Mouse (Mus musculus): ENCODE results near the gene Pygb.

The Pygb gene

DNA sequence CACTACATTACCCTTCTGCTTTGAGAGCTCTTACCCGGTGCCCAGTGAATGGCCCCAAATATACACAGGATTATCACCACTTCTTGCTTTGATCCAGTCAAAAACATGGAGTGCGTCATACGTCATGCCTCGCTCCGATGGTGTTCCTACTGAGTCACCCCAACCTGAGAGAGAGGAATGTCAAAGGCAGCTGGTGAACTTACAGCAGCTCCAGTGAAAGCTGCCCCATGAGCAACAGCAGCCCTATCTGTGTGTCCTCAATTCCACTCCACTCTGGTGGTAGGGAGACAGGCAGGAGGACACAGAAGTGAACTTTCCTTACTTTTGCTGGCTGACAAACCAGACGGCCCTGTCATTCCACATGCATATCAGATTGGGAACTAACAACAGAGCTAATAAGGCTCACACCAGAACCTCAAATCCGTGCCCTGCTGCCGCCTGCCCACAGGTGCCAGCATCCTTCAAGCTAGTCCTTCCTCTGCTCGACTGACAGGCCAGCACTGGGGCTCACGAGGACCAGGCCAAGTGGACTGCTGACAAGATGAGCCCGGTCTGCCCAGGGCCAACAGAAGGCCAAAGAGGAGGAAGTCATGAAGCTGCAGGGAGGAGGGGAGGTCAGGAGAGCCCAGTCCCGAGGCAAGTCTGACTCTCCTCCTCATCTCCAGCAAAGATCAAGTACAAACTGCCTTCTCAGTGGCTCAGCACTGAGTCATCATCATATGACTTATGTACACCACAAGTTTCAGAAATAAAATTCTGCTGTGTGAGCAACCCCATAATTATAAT lies 53.3 kb downstream of the Pygb start:
- DNase-seq (ENCODE audit: low read depth, low spot score) = peak; percentile 62

DNA sequence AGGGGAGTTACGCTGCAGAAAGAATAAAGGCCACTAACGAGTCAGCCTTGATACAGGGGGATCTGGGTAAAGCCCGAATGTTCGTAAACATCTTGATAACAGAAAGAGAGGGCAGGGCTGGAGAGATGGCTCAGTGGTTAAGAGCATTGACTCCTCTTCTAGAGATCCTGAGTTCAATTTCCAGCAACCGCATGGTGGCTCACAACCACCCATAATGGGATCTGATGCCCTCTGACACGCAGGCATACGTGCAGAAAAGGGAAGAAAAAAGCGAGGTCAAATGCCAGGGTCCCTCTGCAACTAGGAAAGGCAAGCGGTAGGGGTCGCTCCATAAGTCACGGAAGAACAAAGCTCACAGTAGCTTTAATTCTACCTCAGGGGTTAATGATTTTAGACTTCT lies 54.6 kb downstream of the Pygb start:
- no peak for DNase-seq (ENCODE audit: low read depth, low spot score)

DNA sequence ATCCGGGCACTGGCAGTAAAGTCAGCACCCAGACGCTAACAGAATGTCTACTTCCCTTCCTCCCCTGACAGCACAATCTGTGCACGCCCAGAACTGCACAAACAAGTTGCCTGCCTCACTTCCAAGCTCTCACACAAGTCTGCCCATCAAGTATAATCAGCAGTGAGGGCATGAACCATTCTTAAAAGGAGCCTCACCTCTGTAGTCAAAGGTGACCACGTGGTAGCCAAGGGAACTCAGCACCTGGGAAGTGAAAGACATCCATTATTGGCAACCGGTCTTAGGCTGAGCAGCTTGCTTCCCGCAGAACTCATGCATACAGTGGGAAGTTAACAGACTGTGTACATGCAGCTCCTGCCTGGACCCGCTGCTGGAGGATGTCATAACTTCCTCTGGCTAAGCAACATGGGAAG lies 55.5 kb downstream of the Pygb start:
- no peak for DNase-seq (ENCODE audit: low read depth, low spot score)

DNA sequence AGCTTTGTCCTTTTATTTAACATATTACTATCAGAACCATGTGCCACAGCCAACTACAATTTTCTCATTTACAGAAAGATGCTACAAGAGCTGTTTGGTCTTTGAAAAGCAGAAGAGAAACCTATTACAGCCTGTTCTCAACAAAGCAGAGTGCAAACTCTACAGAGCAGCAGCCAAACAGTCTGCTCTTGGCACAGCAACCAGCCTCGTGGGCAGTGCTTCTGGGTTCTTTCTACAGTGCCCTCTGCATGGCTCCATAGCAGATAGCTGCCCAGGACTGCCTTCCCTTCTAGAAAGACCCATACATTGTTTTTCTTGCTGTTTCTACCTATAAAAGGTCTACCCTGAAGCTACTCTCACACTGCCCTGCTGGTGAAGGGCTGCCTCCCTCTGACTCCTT lies 58.3 kb downstream of the Pygb start:
- no peak for DNase-seq (ENCODE audit: low read depth, low spot score)

DNA sequence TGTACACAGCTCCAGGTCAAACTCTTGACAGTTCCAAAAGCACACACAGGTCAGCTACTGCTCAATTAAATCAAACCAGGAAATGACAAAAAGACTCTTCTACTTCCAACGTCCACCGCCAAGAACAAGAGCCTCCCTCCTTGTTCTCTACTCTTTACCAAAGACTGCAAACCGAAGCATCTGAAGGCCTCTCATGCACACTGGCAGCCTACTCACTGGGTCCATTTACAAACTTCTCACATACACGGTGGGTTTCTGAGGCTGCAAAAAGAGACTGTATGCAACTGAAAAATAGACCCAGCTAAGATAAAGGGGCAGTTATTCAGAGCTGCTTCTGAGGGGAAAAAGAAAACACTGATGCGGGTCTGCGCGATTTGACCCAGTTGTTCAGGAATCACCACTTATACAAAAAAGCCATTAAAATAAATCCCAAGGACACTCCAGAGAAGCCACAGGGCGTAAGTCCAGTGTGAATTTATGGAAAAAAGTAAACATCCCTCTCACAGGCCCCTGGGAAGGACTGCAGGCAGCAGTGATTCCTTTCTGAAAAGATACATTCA lies 61.0 kb downstream of the Pygb start:
- DNase-seq (ENCODE audit: low read depth, low spot score) = no peak

DNA sequence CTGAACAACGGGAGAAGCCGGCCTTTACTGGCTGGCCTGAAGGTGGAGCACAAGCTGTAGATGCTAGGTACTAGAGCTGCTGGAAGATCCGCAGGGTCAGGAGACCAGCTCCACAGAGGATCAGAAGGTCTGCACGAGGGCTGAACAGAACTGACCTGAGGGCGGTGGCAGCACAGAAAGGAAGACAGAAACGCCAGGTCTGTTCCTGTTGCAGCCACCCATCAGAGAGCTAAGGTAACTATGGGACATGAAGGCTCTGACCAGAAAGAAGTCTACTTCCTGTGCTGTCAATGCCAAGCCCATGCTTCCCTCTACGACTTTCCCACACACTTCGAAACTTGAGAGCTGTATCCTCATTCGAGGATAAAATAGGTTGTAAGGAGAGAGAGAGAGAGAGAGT lies 64.7 kb downstream of the Pygb start:
- DNase-seq (ENCODE audit: low read depth, low spot score) = no peak

DNA sequence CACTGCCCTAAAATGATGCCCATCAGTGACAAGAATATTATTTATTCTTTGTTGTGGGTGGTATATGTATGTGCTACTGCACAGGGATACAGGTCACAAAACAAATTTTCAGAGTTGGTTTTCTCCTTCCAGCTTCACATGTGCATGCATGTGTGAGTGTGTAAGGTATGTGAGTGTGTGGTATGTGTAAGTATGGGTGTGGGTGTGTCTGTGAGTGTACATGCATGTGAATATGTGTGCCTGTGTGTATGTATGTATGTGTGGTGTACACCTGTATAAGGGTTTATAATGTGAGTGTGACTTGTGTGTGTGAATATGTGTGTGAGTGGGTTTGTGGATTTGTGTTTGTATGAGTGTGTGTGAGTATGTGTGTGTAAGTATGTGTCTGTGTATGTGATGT lies 68.7 kb downstream of the Pygb start:
- DNase-seq (ENCODE audit: low read depth, low spot score) = no peak

DNA sequence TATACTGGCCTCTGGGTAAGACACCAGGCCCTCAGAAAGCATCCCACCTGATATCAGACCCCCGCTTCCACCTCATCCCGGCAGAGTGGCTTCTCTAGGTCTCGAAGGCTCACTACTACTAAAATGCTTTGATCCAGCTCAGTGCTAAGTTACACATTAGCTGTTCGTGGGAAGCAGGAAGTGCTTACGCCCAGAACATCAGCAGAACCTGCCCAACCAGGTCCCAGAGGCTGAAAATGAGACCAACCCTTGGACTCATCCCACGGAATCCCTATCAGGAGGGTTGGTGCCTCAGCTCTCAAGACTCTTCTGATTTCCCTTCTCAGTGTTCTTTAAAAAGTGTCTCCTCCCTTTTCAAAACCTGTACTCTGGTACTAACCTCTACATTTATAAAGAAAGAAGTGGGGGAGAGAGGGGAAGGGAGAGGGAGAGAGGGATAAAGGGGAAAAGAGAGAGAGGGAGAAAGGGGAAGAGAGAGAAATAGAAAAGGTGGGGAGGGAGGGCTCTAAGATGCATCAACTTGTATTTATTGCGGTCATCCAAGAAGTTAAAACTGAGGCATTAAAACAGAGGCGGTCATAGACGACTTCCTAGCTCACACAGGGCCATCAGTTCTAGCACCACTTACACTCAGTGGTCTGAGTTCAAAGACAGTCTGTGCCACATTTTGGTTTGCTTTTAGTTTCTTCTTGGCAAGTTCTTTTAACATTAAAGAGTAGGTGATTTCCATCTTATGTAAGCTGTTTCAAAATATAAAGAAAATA lies 72.4 kb downstream of the Pygb start:
- no peak for DNase-seq (ENCODE audit: low read depth, low spot score)

DNA sequence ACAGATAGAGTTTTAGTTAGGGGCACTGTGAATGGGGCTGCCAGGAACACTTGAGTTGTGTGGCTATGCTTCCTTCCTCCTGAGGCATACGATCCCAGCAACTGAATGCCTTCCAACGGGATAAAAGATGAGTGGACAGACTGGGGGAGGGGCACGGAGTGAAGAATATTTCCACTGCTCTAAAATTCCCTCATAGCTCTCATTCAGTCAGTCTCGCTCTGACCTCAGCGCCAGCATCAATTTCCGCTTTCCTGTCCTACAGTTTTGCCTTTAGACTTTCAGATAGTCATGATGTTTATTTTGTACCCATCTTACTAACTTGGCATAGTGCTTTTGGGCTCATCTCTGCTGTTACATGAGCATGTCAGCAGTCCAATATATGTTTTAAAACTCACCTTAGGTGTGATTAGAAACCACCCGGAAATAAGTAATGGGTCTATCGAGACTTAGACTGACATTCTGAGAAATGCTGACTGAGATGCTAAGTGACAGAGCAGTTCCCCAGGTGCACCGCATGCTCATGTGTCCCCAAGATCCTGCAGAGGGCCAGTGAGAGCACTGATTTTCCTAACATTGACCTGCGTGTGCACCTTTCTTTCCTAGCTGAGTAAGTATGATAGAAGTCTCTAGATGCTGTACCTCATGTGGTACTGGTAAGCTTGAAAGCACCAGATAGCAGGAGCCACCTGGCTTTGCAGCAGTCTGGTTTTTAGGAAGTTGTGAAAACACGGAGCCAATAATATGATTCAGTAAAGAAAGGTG lies 73.4 kb downstream of the Pygb start:
- DNase-seq (ENCODE audit: low read depth, low spot score) = no peak

DNA sequence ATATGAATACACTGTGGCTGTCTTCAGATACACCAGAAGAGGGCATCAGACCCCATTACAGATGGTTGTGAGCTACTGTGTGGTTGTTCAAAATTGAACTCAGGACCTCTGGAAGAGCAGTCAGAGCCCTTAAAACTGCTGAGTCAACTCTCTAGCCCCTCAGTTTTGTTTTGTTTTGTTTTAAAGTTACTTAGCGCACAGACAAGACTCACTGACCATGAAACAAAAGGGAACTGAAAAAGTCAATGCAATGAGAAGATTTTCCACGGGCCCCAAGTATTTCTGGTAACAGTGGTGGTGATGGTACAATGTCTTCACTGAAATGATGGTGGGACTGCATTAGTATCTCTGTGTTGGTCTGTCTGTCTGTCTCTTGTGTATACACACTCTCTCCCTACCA lies 74.6 kb downstream of the Pygb start:
- no peak for DNase-seq (ENCODE audit: low read depth, low spot score)

DNA sequence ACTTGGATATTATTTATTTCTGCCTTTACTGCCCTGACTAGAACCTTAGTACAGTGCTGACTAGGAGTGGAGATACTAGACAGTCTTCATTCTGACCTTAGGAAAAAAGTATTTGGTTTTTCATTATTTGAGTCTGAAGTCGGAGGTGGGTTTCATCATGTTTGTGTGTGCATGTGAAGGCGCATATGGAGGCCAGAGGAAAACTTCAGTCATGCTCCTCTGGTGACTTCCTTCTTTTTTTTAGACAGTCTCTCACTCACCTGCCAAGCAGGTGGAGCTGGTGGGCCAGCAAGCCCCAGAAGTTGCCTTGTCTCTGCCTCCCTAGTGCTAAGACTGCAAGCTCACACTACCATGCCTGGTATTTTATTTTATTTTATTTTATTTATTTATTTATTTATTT lies 80.5 kb downstream of the Pygb start:
- DNase-seq (ENCODE audit: low read depth, low spot score) = no peak

DNA sequence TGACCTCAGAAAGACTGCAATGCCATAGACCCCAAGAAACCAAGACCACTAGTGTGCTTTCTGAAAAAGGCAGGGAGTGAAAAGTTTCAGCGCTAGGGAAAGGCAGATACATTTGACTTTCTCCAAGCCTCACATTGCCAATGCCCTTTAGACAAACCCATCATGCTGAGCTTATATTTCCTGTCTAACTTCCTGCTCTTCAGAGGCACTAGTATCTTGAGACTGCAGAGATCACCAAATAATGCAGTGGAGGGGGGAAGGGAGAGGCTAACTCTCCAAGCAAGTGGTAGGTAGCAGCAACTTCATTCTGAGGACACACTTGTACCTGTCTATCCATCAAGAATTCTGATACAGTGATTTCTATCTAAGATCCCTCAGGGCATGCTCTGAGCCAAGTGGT lies 82.9 kb downstream of the Pygb start:
- no peak for DNase-seq (ENCODE audit: low read depth, low spot score)

DNA sequence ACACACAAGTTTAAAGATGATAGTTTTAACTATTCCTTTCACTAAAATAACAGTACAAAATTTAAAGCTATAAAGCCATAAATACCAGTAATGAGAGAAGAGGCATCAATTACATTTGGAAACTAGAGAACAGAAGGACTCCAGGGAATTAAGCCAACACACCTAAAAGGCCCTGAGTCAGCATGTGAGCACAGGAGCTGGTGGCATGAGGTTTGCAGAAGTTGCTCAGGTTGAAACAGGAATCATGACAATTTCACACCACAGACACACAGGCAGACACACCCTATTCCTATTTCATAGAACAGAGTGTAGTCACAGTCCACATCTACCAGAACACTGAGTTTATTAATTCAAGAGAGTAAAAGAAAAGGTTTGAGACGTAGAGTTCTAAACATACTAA lies 88.0 kb downstream of the Pygb start:
- DNase-seq (ENCODE audit: low read depth, low spot score) = no peak

DNA sequence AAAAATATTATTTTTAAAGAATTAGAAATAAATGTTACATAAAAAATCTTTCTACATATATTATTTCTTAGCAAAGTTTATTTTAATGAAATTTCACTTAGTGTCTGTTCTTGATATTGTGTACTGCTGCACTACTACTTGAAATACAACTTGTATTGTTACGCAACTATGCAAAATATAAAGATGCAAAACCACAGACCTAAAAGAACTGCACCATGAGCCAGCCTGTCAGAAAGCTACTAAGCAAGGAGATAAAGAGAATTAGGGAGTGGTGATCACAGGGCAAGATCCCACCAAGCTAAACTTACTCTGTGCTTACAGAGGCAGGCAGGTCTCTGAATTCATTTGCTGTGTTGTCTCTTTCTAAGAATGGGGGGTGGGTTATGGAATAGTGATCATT lies 88.7 kb downstream of the Pygb start:
- DNase-seq (ENCODE audit: low read depth, low spot score) = no peak

DNA sequence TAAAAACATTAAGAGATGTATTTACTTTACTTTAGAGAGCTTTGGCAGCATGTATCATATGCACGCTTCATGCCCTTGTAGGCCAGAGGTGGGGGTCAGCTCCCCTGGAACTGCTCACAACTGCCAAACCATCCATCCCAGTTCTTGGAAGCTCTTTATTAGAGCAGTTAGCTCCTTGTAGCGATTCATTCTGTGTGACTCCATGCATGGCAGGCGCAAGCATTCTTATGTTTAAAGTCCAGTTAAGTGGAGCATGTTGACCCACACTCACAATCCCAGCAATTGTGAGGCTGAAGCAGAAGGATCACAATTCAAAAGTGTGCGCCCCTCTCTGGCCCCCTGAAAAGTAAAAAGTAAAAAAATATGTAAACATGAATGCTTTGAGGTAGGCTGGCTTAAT lies 91.0 kb downstream of the Pygb start:
- DNase-seq (ENCODE audit: low read depth, low spot score) = no peak

Measured in skeletal muscle tissue, adult 2 months (tissue).